Mouse (Mus musculus) splenic B cell, adult 2 months (primary cell): ENCODE measurements around the gene Clic4.

Experiments used
- DNase-seq: peaks from one replicate; pipeline ENCODE4 v3.0.0-alpha.2; 2011; ENCODE audit warnings: low read depth, low spot score
- H3K27me3 ChIP-seq: 2 replicates; pipeline ENCODE4 v1.6.1; 2012; ENCODE audit warnings: mild to moderate bottlenecking, low read length, moderate library complexity, mixed read lengths; ENCODE audit not compliant: control insufficient read depth, poor library complexity, insufficient read depth, severe bottlenecking
- H3K36me3 ChIP-seq: 2 replicates; pipeline ENCODE4 v1.6.1; 2012; ENCODE audit warnings: mild to moderate bottlenecking, low read length, moderate library complexity, mixed read lengths; ENCODE audit not compliant: control insufficient read depth, poor library complexity, insufficient read depth, severe bottlenecking

Clic4 gene

DNA sequence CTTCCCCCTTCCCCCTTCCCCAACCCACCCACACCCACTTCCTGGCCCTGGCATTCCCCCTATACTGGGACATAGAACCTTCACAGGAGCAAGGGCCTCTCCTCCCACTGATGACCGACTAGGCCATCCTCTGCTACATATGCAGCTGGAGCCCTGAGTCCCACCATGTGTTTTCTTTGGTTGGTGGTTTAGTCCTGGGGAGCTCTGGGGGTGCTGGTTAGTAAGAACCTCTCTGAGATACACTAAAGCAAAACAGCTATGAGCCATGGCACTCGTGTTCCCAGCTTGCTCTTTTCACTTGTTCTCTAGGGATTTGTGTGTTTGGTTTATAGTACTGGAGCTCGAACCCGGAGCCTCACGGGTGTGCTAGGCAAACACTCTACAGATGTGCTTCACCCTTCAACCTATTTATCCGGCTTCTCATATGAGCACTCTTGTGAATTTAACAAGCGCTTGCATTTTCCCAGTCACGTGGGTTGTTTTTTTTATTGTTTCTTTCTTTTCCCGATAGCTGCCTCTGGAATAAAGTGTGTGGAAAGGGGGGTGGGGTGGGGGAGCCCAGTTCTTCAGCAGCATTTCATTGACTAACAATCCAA, 14.6 kb downstream of the Clic4 start:
- no peak for DNase-seq
- Histone ChIP-seq H3K36me3 (peaks cover 2% of the 10 kb centered on the region; the same call in 1 of the 2 replicates), H3K27me3 (no peaks in the 10 kb centered on the region)

DNA sequence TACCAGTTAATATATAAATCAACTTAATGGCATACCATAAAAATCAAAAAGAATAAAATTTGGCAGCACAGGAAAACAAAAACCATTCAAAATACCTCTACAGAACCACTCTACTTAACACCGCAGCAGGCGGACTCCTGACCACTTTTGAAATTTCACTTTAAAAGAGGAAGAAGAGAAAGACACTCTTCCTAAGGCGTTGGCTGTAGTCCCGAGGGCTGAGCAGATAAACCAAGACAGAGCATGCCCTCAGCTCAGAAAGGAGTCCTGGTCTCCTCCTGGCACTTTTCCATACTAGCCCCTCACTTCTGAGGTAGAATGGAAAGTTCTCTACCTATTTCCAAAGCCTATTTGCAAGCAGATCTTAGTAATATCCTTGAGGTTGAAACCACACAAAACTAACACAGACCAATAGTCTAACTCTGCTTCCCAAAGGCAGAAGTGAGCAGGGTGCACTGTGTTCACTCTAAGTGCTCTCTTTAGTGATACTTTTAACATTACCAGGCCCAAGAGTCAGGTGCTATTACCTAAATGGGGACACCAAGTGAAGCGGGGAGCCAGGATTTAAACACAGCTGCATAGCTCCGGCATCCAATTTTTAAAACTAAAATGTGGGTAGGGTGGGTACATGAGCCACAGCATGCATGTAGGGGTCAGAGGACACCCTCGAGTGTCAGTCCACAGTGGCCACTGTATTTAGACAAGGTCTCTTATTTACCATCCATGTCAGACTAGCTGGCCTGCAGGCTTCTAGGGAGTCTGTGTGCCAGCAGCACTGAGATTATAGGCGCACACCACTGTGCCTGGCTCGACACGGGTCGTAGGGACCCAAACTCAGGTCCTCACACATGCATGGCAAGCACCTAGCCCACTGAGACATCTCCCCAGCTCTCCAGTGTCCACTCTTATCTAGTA, 15.8 kb downstream of the Clic4 start:
- no peaks in the 10 kb centered on the region for H3K27me3 ChIP-seq
- no peak for DNase-seq
- peaks cover 2% of the 10 kb centered on the region; the same call in 1 of the 2 replicates for H3K36me3 ChIP-seq

- Histone ChIP-seq H3K27me3 (no peaks in the 10 kb centered on the region), H3K36me3 (peaks cover 2% of the 10 kb centered on the region; the same call in 1 of the 2 replicates)
- DNase-seq = no peak
Measured at GRCm38 (mm10) chr4:135254770-135255169, 17.8 kb downstream of the Clic4 start.

DNA sequence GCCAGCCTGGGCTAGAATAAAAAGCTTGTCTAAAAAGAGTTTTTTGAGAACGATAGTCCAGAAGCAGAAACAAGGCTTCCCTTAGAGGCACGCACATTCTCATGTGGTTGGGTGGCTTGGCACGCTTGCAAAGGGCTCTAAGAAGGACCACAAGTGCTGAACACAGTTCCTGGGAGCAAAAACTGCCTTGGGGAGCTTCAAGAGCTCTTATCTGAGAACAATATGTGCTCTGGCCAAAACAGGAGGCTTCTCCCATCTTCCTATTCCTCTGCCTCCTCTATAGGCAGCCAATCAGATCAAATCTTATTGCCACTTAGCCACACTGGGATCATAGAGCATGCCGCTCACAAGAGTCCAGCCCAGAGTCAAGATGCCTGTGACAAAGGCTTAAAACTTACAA, 18.3 kb downstream of the Clic4 start:
- Histone ChIP-seq H3K27me3 (no peaks in the 10 kb centered on the region), H3K36me3 (peaks cover 2% of the 10 kb centered on the region; the same call in 1 of the 2 replicates)
- no peak for DNase-seq

GRCm38 (mm10) chr4:135253239-135254039, 19.2 kb downstream of the Clic4 start:
- no peaks in the 10 kb centered on the region for H3K27me3 ChIP-seq
- H3K36me3 ChIP-seq = peaks cover 2% of the 10 kb centered on the region; the same call in 1 of the 2 replicates
- no peak for DNase-seq

DNA sequence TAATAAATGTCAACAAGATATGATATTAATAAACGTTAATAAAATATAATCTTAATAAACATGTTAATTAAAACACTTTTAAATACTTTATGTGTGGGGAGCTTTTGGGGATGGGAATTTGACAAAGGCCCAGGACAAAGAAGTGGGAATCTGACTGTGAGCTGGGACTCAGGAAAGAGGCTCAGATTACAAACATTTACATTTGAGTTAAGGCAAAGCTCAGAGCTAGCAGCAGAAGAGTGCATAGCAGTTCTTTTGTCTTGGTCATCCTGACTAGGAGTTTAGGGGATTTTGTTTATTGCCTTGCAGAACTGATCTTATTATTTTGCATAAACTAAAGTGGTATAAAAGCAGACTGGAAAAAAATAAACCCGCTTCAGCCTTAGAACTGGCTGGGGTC, 20.8 kb downstream of the Clic4 start:
- Histone ChIP-seq H3K36me3 (peaks cover 2% of the 10 kb centered on the region; the same call in 1 of the 2 replicates), H3K27me3 (no peaks in the 10 kb centered on the region)
- DNase-seq = no peak

DNA sequence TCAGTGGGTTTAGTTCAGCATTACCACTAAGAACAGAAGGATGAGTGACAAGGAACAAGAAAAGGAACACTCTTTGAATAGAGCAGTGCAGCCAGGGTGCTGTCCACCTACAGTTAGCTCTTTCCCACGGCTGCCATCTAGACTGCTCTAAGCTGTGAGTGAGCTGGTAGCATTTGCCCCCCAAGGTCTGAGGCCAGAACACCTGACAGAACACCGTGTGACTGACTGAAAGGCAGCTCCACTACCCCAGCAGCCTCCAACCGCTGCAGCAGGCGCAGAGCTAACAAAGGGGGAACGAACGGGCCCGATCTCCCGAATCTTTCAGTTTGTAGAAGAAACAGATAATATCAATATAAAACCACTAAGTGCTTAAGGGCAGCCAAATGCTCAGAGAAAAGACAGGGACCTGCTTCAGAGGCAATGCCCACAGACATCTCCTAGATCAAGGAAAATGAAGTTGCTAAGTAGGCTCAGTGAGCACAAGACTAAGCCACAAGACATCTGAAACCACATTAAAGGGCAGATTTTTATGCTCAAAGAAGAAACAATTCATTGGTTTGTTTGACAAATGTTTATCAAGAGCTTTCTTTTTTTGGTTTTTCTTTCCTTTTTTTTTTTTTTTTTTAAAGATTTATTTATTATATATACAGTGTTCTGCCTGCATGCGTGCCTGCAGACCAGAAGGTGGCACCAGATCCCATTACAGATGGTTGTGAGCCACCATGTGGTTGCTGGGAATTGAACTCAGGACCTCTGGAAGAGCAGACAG, 24.2 kb downstream of the Clic4 start:
- no peaks in the 10 kb centered on the region for H3K27me3 ChIP-seq
- no peak for DNase-seq
- H3K36me3 ChIP-seq = no peaks in the 10 kb centered on the region

DNA sequence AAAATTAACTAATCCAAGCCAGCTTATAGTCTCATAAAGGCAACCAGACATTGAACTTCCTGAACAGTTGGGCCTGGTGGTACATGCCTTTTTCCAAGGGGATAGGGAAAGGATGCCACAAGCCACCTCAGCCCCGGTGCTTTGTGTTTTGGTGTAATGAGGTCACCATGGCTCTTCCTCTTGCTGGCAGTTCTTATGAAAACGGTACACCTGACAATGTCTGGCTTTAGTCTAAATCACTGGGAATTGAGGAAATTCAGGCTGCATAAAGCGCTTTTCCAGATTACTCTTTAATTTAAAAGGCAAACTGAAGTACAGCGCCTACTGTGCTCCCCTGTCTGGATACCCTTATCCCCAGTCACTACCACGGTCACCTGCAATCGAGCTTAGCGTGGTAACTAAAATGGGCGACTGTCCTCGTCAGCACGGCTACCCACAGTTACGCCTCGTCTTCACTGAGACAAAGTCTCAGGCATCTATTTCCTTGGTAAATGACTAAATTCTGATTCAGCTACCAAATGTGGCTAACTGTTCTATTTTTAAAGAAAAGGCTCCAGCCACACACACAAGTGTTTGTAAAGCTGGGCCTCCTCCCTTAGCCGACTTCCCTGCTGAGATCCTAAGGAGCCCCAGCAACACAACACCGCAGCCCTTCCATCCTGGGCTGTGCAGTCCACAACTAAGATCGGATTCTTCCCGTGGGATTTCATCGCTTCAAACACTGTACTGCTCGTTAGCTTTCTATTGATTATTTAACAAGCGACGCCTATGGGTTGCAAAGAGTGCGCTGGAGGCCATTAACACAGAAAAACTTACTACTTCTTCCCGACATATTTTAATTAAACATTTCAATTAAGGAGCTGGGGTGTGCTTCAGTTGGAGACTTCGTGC, 25.5 kb downstream of the Clic4 start:
- DNase-seq = no peak
- H3K27me3 ChIP-seq = no peaks in the 10 kb centered on the region
- H3K36me3 ChIP-seq = no peaks in the 10 kb centered on the region

DNA sequence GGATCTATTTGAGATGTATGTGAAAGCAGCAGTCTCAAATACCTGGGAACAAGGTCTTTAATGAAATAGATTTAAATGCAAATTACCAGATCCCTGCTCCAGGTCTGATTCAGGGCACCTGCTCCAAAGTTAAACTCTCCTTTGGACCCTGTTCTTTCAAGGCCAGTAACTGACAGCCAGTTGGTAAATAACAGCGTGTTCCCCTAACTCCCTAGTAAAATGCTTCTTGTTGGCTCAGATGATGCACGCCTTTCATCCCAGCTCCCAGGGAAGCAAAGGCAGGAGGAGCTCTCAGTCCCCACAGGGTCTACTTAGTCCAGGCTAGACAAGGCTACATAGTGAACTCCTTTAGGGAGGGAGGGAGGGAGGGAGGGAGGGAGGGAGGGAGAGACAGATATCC, 26.2 kb downstream of the Clic4 start:
- Histone ChIP-seq H3K27me3 (no peaks in the 10 kb centered on the region), H3K36me3 (no peaks in the 10 kb centered on the region)
- no peak for DNase-seq

DNA sequence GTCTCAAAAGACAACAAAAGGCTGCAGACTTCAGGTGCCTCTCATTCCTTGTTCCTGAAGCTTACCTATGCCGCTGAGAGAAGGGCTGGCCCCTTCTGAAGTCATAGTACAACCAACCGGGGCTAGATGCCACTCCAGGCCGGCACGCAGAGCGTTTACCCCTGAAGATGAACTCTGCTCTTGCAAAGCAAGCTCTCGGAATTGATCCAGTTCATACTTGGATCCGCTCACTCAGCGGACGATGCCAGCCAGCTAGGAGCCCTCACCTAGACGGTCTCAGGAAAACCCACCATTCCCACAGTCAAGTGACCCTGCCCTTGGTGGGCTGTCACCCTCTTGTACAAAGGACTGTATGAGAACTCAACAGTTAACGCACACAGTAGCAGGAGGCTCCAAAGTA, 26.8 kb downstream of the Clic4 start:
- Histone ChIP-seq H3K36me3 (no peaks in the 10 kb centered on the region), H3K27me3 (no peaks in the 10 kb centered on the region)
- DNase-seq = no peak

GRCm38 (mm10) chr4:135244335-135244734, 28.3 kb downstream of the Clic4 start:
- Histone ChIP-seq H3K36me3 (no peaks in the 10 kb centered on the region), H3K27me3 (no peaks in the 10 kb centered on the region)
- peak; percentile 71 for DNase-seq

- Histone ChIP-seq H3K27me3 (no peaks in the 10 kb centered on the region), H3K36me3 (no peaks in the 10 kb centered on the region)
- DNase-seq = no peak
Measured at GRCm38 (mm10) chr4:135242913-135243541, 29.6 kb downstream of the Clic4 start.

- H3K27me3 ChIP-seq = no peaks in the 10 kb centered on the region
- DNase-seq = peak; percentile 38
- 0 out of 2 replicates have a peak, but pooled peaks cover 1% of the 10 kb centered on the region for H3K36me3 ChIP-seq
Measured at GRCm38 (mm10) chr4:135242383-135242782, 30.2 kb downstream of the Clic4 start.
